Mouse (Mus musculus) left cerebral cortex, postnatal 10 days (tissue): ENCODE measurements around the gene Fancg. TPM values are rescaled to one million over a fixed set of nuclear protein-coding genes. Genes with fewer than 3 reads are reported as not detected.

Source experiments
- DNase-seq, 2 experiments: peaks; one replicate each; pipeline ENCODE4 v3.0.0; 2021 to 2022; ENCODE audit warnings: low spot score in 2 of 2, mixed read lengths in 1 of 2; ENCODE audit errors: extremely low spot score in 1 of 2
- intact Hi-C: fragments of 180-260 bp; cut with DNase I; formaldehyde crosslinking; loops from one replicate; pipeline ENCODE4 v1.15.1; 2025
- total RNA-seq, 2 experiments: library from RNA; stranded (reverse); gene quantifications; 2 replicates each; pipeline ENCODE4 v1.2.3; 2021

The Fancg gene
- total RNA-seq, 2 experiments from 2014 or later = 8.4 to 10.8 TPM

DNA sequence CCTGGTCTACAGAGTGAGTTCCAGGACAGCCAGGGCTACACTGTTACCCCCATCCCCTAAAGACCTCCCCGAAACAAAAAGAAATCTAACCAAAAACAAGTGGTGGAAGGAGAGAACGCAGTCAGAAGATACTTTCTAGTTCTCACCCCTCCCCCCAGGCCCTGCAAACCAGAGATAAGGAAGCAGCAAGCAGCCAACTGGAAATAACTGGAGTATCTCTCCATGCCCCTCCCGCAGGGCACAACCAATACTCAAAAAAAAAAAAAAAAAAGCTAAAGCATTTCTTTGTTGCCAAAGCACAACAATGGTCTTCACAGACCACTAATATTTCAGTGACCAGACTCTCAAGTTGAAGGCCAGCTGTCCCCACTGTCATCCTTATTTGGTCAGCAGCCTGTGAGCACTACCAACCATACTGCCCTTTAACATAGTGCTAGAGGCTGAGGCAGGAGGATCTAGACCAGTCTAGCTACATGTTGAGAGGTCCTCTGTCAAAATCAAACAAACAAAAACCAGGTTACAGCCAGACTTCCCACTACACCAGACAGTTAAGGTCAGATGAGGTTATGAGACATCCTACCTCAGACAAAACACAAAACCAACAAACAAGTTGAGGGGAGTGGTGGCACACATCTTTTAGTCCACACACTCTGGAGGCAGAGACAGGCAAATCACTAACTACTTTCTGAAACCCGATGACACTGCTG is 27.7 kb upstream of the Fancg start:
- no peak for DNase-seq
- intact Hi-C loops = no loop called here

DNA sequence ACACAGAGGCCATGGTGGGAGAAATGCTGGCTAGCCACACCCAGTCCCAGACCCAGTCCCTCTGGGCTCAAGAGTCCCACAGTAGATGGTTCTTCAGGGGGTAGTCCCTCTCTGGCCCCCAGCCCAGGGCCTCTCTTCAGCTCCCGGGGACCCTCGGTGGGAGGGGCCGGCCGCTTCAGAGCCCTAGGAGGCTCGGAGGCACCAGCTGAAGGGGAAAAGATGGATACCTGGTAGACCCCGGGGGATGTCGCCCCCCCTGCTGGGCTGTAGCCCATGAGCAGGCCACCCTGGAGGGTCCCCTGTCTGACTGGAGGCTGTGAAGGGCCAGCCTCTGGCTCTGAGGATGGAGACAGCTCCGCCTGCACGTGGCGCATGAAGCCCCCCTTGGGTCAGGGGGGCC is 26.1 kb upstream of the Fancg start:
- intact Hi-C loops = no loop called here
- DNase-seq = peak in 1 of 2 experiments; percentile 43

DNA sequence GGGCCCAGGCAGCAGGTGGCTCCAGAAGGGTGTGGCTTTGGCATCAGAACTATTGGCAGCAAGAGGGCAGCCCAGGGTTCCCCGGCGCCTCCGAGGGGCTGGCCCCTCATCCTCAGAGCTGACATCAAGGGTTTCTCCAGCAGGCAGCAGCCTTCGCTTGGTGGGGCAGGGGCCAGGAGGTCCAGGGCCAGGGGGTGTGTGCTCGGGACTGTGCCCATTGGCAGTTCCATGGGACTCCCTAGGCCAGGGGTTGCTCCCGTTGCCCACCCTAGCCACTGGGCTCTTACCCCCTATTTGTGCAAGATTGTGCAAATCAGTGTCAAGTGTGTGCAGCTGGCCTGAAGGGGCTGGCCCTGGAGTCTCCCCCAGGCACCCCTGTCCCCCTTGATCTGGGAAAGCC is 25.5 kb upstream of the Fancg start:
- DNase-seq = peak in 1 of 2 experiments; percentile 33
- intact Hi-C loops = no loop called here

DNA sequence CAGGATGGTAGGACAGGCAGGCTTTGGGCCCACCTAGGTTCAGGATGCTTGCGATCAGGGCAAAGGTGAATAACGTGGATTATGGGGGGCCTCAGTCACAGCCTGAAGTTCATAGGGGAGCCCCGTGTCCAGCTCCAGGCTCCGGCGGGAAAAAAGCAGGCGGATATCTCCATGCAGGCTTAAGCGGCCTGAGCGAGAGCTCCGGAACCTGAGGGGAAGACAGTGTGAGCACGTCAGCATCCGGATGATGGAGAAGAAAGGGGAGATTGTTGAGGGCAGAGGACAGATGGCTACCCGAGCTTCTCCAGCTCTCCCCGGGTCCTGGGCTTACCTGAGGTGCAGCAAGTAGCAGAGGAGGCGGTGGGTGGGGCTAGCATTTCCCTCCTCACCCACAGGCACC is 23.2 kb upstream of the Fancg start:
- intact Hi-C loops = no loop called here
- DNase-seq = peak in 1 of 2 experiments; percentile 37

DNA sequence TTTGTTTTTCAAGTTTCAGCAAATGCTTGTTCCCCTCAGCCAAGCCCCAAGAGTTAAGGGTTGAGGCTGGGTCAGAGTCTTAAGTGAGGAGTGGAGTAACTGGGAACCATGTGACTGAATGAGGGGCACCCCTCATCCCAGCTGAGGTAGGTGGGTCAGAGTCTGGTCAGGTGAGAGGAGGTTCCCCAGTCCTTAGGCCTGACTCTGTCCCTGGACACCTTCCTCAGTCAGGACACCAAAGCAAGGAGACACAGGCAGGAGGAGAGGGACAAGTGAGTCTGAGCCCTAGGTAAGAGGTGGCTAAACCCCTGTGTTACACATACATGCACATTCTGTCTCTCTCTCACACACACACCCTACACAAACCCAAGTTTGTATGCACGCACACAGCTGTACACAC is 22.2 kb upstream of the Fancg start:
- no peak for DNase-seq
- intact Hi-C loops = no loop called here

DNA sequence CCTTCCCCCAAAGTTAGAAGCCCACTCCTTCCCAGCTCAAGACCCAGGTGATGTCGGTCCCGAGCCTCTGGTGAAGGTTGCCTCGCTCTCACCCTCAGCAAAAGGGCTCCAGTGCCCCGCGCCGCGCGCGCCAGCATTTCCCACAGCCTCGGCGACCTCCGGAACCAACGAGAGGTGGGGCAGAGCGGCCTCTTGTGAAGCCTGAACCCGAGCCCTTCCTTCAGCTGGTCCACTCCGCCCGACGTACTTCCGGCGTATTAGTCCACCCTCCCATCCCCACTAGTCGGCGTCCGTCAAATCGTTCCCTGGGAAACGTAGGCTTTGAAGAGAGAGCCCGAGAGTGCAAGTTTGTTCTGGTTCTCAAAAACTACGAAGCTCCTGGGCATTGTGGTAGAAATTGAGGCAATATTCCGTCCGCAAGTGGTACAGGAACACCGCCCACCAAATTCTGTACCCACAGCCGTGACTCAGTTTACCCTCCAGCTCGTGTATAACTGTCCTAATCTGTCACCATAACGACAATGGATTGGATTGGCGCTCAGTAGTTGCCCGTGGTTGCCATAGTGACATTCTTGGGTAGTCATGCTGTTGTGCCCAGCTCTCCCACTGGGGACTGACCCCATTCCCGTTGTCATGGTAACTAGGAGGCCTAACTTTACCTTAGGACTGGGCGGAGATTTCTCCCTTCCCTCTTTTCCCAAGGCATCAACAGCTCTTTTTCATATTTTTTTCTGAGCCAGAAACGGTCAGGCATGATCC is 21.1 kb upstream of the Fancg start, which contains the start of gene Stoml2:
Gene Stoml2 (minus strand): TSS at position 474 of the 759 bp plus-strand sequence.
- peak; percentile 91 to 95 for DNase-seq
- intact Hi-C loops = no loop called here

DNA sequence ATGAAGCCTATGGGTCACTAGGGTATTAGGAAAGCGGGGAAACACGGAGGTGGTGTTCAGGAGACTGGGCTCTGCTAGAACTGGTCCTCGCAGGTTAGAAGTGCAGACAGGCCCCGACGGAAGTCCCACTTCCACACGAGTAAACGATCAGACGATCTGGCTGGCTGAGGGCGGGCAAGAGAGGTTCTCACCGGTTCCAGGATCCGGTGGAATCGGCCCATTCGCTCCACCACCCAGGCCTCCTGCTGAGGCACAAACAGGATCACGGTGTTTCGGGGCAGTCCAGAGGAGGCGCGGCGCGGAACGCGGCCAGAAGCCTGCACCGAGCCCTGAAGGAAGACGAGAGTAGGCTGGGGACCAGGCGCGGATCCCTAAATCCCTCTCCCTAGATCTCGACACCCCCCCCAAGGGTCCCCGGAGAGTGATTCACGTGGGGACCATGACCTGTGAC is 20.5 kb upstream of the Fancg start:
- intact Hi-C loops = no loop called here
- peak; percentile 24 to 71 for DNase-seq

DNA sequence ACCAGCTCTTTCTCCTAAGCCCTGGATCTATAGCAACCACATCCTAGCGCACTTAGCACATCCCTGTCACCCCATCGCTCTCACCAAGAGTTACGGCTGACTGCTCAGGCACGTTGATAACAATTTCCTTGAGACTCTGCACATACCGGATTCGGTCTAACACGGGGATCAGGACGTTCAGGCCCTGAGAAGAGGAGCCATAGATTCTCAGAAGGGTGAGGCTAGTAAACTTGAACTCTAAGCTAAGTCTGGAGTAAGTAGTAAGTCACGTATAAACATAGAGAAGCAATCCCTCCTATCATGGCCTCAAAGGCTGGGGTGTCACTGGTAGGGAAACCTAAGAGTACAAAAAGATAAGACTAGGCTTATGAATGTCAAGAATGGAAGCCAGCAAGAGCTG is 20.0 kb upstream of the Fancg start:
- intact Hi-C loops = no loop called here
- DNase-seq = no peak

DNA sequence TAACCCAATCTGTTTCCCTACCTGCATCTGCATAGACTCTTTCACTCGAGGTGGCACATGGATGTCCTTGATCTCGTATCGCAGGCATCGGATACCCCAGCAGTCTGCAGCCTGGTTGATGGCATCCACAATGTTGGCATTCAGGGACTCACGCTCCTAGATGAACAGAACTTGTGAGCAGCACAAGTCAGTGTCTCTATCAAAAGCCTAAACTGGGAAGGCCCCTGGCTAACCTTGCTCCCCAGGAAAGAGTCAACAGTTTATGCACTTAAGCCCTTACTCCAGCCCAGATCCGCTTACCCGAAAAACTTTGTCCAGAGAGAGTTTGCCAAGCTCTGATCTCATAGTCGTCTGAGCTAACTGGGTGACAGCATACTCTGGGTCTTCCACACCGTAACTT is 19.4 kb upstream of the Fancg start:
- intact Hi-C loops = no loop called here

DNA sequence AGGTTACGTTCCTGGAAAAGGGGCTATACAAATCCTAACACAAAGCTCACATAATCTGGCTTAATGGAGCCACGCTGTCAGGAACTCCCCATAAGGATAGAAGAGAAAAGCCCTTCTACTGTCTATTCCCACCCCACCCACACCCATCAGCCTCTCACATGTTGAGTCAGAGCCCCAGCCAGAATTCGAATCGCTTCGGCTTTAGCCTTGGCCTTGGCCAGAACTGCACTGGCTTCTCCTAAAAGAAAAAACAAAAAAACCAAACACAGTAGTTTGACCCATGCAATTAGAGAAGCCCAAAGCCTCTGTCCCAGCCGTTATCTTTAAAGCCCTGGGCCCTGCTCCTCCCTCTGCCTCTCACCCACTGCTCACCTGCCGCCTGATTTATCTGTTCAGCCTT is 18.8 kb upstream of the Fancg start:
- intact Hi-C loops = no loop called here
- no peak for DNase-seq

More for the DNA sequence above, 19.4 kb upstream of the Fancg start:
- no peak for DNase-seq

DNA sequence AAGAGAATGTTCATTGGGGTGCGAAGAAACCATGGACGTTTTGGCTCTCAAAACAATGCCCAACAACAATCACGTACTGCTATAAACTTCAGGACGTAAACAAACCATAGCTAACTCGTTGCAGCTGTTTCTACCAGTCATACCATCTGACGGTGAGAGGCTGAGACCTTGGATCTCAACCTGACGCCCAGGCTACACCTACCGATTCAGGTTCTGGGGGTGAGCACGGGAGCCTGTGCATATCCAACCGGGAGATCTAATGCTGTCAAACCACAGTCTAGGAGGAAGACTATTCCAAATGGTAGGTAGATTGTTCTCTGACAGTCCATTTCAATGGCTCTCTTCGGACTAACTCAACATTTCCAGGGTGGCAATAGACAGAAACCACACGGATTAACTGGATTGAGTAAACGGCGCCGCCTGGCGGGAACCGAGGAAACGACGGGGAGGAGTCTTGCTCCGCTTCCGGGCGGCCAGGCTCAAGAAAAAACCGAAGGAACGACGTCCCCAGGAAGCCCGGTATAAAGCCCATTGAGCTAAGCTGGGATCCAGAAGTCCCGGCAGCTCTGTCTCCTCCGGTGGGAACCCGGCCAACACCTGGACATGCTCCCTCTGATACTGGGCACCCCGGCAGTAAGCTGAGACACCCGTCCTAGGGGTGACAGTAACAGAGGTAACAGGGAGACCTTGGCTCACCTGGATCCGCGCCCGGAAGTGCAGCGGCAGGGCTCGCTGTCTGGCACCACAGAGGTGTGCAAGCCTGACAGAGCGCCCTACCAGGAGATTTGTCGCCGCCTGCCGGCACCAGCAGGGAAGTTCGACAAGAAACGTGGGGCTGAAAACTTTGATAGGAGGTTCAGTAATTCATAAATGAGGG is 15.0 kb upstream of the Fancg start, which contains the start of gene Pigo:
Gene Pigo (minus strand): TSS at position 736 of the 877 bp plus-strand sequence.
- DNase-seq = peak; percentile 90 to 95
- intact Hi-C loops = no loop called here

DNA sequence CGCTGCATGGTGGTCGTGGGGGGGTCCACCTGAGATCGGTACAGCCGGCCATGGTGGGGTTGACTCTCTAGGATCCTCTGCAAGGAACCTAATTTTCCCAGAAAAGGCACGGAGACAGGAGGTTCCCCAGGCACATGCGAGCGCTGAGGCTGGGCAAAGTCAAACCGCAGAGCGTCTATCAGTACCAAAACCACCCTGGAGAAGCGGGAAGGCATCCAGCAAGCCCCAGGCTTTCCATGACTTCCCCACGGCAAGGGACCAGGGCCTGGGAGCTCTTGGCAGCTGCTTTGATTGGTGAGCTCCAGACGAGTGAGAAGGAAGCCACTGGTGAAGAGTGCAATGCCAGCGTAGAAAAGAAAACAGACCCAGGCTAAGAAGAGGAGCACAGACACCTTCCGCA is 14.4 kb upstream of the Fancg start:
- DNase-seq = no peak
- intact Hi-C loops = no loop called here

DNA sequence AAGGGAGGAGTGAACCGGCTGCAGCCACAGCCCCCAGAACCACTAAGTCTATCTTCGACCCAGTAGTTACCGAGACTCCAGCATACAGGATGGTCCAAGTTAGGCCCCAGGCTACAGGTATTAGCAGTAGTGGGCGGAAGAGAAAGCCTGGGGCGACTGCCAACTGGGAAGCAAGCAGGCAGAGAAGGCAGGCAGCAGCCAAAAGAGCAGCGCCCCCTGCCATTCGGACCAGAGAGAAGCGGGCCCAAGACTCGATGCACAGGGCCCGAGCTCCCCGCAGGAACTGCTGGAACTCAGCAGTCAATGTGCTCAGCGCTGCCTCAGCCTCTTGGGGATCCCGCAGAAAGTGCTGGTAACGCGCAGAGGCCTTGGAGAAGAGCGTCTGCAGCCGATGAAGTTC is 11.0 kb upstream of the Fancg start:
- intact Hi-C loops = no loop called here
- no peak for DNase-seq

DNA sequence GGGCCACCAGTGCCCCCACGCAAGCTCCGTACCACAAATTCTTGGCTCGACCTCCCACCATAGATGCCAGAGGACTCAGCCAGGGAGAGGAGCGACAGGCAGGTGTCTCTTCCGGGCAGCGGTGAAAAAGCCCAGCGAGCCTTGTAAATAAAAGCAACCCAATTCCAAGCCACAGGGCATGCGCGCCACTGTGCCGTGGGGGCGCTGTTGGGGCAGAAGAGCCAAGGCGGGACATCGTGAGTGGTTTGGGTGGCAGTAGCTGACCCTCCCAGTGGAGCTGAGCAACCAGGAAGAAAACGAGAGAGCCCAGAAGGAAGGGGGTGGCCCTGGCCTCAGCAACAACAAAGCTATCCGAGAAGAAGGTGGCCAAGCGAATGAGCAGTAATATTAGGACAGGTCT is 10.6 kb upstream of the Fancg start:
- no peak for DNase-seq
- intact Hi-C loops = no loop called here

DNA sequence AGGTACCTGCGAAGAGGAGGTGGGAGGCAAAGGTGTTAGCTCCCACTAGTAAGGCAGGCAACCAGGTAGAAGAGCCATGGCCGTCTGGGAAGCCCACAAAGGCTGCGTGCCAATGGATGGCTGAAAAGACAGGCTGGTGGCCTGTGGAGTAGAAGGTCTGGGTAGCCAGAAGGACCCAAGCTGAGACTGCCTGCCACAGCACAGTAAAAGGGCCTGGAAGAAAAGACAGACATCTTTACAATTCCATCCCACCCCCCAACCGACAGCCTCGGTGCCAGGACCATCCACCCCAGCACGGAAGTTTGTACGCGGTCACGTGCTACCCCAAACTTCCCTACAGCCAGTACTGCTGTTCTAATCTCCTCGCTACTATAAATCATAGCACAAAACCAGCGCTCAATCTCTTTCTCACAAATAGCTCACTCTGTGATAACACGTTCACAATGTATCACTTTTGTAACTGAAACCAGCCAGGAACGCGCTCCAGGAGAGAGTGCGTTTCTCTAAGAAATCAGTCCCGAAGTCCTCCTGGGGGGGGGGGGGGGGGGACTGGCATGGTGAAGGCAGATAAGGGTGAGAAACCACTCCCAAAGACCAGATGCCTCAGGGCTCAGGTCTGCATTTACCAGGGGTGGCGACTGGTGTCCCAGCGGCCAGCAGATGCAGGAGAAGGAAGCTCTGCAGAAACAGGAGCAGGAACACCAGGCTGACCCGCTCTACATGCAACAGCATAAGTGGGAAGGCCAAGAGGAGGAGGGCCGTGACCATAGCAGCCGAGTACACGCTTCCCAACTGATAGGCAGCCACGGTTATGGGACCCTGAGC is 9.5 kb upstream of the Fancg start:
- intact Hi-C loops = no loop called here
- DNase-seq = no peak

DNA sequence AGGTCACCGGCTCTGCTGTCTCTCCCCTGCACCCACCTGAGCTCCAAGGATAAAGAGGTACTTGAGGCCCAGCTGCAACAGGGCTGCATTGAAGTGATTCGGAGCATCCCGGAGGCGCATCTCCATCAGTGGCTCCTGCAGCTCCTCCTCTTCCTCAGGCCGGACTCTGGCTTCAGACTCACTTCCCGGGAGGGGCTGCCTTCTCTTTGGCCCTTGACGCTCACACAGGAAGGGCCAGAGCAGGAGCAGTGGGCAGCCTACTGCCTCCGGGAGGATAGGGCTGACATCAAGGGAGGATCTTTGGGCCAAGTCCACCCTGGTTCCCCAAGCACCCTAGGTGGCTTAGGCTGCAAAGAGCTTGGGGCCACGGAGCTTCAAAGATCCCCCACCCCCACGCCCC is 8.9 kb upstream of the Fancg start:
- DNase-seq = no peak
- intact Hi-C loops = no loop called here

DNA sequence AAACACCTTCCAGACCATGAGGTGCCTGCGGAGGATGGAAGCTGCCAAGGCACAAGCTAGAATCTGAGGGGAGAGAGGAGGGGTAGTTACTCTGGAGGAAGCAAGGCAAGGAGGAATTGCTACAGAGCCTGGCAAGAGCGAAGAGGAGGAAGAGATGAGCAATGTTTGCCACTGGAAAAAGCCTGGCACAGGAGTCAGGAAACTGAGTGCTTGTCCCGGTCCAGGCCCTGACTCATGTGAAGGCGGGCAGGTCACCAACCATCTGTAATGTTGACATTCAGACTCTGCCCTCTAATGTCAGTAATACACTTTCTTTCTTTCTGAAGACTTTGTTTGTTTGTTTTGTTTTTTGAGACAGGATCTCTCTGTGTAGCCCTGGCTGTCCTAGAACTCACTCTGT is 7.8 kb upstream of the Fancg start:
- intact Hi-C loops = no loop called here
- DNase-seq = no peak

DNA sequence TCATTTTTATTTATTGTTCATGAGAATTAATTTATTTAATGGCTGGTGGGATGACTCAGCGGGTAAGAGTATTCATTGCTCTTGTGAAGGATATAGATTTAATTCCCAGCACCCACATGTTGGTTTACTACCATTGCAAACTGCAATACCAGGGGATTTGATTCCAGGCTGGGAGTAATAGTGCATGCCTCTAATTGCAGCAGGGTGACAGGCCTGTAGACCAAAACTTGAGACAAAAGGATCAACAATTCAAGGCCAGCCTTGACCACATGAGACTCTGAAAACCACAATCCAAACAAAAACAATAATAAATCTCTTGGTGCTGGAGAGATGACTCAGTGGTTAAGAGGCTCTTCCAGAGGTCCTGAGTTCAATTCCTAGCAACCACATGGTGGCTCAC is 1.8 kb upstream of the Fancg start:
- intact Hi-C loops = no loop called here

DNA sequence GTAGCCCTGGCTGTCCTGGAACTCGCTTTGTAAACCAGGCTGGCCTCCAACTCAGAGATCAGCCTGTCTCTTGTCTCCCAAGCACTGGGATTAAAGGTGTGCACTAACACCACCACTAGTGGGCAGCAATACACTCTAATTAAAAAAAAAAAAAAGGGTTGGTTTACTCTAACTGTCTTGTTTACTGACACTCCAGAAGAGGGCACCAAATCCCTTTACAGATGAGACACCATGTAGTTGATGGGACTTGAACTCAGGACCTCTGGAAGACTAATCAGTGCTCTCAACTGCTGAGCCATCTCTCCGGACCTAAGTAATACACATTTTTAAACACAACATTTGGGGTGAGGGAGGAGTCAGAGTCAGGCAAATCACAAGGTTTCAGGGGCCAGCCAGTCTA is 4.5 kb downstream of the Fancg start:
- intact Hi-C loops = no loop called here
- DNase-seq = no peak

More for the DNA sequence above, 1.8 kb upstream of the Fancg start:
- DNase-seq = no peak
